Mouse (Mus musculus) liver, postnatal 0 days (tissue): ENCODE results near the gene Ms4a4b. TPM values are rescaled to one million over a fixed set of nuclear protein-coding genes. Genes with fewer than 3 reads are reported as not detected.
"Not testable (repeated sequence)": the region's sequence is repeated elsewhere in the genome, so short reads cannot be mapped to it uniquely, and the experiment has no call there.

Experiments used
- ATAC-seq: fragments of 200-750 bp; cut with Nextera tagmentation; 2 replicates; pipeline ENCODE4 v1.8.0; 2017; ENCODE audit warnings: mild to moderate bottlenecking, moderate library complexity
- DNase-seq: peaks from one replicate; pipeline ENCODE4 v3.0.0-alpha.2; 2016
- H3K27ac ChIP-seq: fragments of 300-500 bp; sonication (generic); 2 replicates; pipeline ENCODE4 v1.5.1; 2014; ENCODE audit warnings: antibody characterized with exemption, moderate library complexity, mild to moderate bottlenecking, low read depth
- H3K27me3 ChIP-seq: fragments of 300-500 bp; sonication (generic); 2 replicates; pipeline ENCODE4 v1.6.1; 2014; ENCODE audit warnings: low read length, control low read depth, mixed read lengths; ENCODE audit not compliant: insufficient read depth
- H3K36me3 ChIP-seq: fragments of 300-500 bp; sonication (generic); replicated peaks from 2 replicates; pipeline ENCODE4 v1.6.1; 2014; ENCODE audit warnings: mild to moderate bottlenecking, control low read depth, low read length, moderate library complexity, mixed read lengths; ENCODE audit not compliant: insufficient read depth
- H3K4me1 ChIP-seq: fragments of 300-500 bp; sonication (generic); 2 replicates; pipeline ENCODE4 v1.6.1; 2014; ENCODE audit warnings: antibody characterized with exemption, mild to moderate bottlenecking, control low read depth; ENCODE audit not compliant: insufficient read depth
- H3K4me2 ChIP-seq: fragments of 300-500 bp; sonication (generic); 2 replicates; pipeline ENCODE4 v1.6.1; 2014; ENCODE audit warnings: low read depth, mild to moderate bottlenecking, low read length, moderate library complexity, mixed read lengths
- H3K4me3 ChIP-seq: fragments of 300-500 bp; sonication (generic); 2 replicates; pipeline ENCODE4 v1.5.1; 2014; ENCODE audit warnings: low read depth, low read length
- H3K9ac ChIP-seq: fragments of 300-500 bp; sonication (generic); replicated peaks from 2 replicates; pipeline ENCODE4 v1.6.1; 2014; ENCODE audit warnings: mild to moderate bottlenecking, moderate library complexity
- H3K9me3 ChIP-seq: fragments of 300-500 bp; sonication (generic); 2 replicates; pipeline ENCODE4 v1.6.1; 2016; ENCODE audit warnings: mild to moderate bottlenecking, control low read depth, low read length, mixed read lengths
- CTCF ChIP-seq: sonication (generic); IDR thresholded peaks from 2 replicates; pipeline ENCODE4 v1.5.1; 2016; ENCODE audit warnings: antibody characterized with exemption, low read depth
- EP300 ChIP-seq: IDR thresholded peaks from 2 replicates; pipeline ENCODE4 v1.6.1; 2016; ENCODE audit warnings: antibody characterized with exemption, low read depth, mild to moderate bottlenecking
- WGBS: fragments of 180-500 bp; shearing (Covaris S2); extraction: QIAGEN DNeasy Blood & Tissue Kit; methylation state at CpG from one replicate; pipeline ENCODE4 v1.1.7; 2014; ENCODE audit not compliant: insufficient replicate concordance; 5-methylcytosine and 5-hydroxymethylcytosine counted together
- polyA plus RNA-seq: library from polyadenylated mRNA; unstranded; fragments of >200 nt; fragmentation: Nextera tagmentation; extraction: Ambion mirVana; gene quantifications from 2 replicates; pipeline ENCODE4 v1.2.1, GENCODE M21; 2015

The Ms4a4b gene
- polyA plus RNA-seq, 1 experiment from 2014 or later = 2.3 TPM

DNA sequence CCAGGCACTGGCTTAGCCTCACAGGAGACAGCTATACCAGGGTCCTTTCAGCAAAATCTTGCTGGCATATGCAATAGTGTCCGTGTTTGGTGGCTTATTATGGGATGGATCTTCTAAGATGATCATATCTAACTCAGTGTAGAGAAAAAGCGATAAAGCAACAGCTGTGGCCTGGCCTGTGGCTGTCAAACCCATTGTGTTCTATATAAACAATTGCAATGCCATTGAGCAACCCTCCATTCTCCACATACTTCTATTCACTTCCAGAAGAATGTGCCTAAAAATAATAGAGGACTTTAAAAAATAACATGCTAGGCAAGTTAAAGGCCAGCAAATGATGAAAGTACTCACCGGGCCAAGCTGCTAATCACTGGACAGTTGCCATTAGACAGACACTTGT is 27.8 kb upstream of the Ms4a4b start:
- ATAC-seq (no peak), DNase-seq (no peak)
- H3K36me3 ChIP-seq = no peaks in the 10 kb centered on the region
- no peak overlapping the region for H3K4me3 ChIP-seq
- no peak overlapping the region for H3K9ac ChIP-seq
- H3K27ac ChIP-seq = no peak overlapping the region
- H3K4me1 ChIP-seq = no peaks in the 10 kb centered on the region
- no peak for TF ChIP-seq CTCF
- TF ChIP-seq EP300 = no peak
- no peaks in the 10 kb centered on the region for H3K27me3 ChIP-seq
- H3K9me3 ChIP-seq = no peaks in the 10 kb centered on the region
- 67% methylated on average over 3 of the region's 3 CpGs for WGBS
- no peak overlapping the region for H3K4me2 ChIP-seq

DNA sequence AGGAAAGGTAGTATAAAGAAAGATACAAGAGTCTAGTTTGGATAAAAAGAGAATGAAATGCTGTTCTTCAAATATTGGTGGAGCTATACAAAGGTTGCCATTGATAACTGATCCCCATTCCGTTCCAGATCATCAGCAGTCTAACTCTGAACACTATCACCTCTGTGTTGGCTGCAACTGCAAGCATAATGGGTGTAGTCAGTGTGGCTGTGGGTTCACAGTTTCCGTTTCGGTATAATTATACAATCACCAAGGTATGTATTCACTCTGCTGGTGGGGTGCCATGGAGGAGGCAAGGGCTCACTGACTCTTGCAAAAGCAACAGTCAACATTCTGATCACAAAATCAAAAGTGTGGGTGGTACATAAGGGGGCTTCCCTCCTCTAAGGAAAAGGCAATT is 24.5 kb upstream of the Ms4a4b start:
- not testable (repeated sequence) for H3K9ac ChIP-seq, H3K4me1 ChIP-seq, H3K27ac ChIP-seq, H3K27me3 ChIP-seq, ATAC-seq, H3K4me2 ChIP-seq, H3K36me3 ChIP-seq, H3K9me3 ChIP-seq, DNase-seq, H3K4me3 ChIP-seq
- 55% methylated on average over 1 of the region's 3 CpGs for WGBS

- WGBS = 52% methylated on average over 1 of the region's 1 CpGs
- H3K9ac ChIP-seq, H3K4me2 ChIP-seq, H3K4me3 ChIP-seq, H3K36me3 ChIP-seq, H3K4me1 ChIP-seq, H3K9me3 ChIP-seq, H3K27ac ChIP-seq, H3K27me3 ChIP-seq, DNase-seq: not testable (repeated sequence)
- ATAC-seq = peak; percentile 45; the same call in 1 of the 2 replicates
These were observed 12.1 kb upstream of the Ms4a4b start for GRCm38 (mm10) chr19:11431209-11431608.

DNA sequence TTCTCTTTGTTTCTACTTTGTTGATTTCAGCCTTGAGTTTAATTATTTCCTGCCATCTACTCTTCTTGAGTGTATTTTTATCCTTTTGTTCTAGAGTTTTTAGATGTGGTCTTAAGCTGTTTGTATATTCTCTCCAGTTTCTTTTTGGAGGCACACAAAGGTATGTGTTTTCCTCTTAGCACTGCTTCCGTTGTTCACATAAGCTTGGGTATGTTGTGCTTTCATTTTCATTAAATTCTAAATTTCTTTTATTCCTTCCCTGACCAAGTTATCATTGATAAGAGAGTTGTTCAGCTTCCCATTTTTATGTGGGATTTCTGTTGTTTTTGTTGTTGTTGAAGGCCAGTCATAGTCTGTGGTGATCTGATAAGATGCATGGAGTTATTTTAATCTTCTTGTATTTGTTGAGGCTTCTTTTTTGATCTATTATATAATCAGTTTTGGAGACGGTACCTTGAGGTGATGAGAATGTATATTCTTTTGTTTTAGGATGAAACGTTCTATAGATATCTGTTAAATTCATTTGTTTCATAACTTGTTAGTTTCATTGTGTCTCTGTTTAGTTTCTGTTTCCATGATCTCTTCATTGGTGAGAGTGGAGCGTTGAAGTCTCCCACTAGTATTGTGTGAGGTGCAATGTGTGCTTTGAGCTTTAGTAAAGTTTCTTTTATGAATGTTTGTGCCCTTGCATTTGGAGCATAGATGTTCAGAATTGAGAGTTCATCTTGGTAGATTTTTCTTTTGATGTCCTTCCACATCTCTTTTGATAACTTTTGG is 8.1 kb upstream of the Ms4a4b start:
- DNase-seq = no peak
- no peak for ATAC-seq
- H3K9ac ChIP-seq = no peak overlapping the region
- no peaks in the 10 kb centered on the region for H3K9me3 ChIP-seq
- H3K27me3 ChIP-seq = no peaks in the 10 kb centered on the region
- 77% methylated on average over 4 of the region's 4 CpGs for WGBS
- no peaks in the 10 kb centered on the region for H3K4me1 ChIP-seq
- no peak overlapping the region for H3K27ac ChIP-seq
- no peak overlapping the region for H3K4me3 ChIP-seq
- H3K36me3 ChIP-seq = no peaks in the 10 kb centered on the region
- H3K4me2 ChIP-seq = no peak overlapping the region
- TF ChIP-seq EP300 (no peak), CTCF (no peak)

GRCm38 (mm10) chr19:11443964-11444363 is 611 bp downstream of the Ms4a4b start:
- no peak overlapping the region for H3K27ac ChIP-seq
- H3K4me1 ChIP-seq = no peaks in the 10 kb centered on the region
- H3K4me2 ChIP-seq = no peak overlapping the region
- no peak overlapping the region for H3K9ac ChIP-seq
- no peaks in the 10 kb centered on the region for H3K9me3 ChIP-seq
- WGBS = 81% methylated on average over 5 of the region's 5 CpGs
- ATAC-seq = no peak
- TF ChIP-seq CTCF (no peak), EP300 (no peak)
- no peak for DNase-seq
- no peaks in the 10 kb centered on the region for H3K27me3 ChIP-seq
- H3K36me3 ChIP-seq = no peaks in the 10 kb centered on the region
- H3K4me3 ChIP-seq = no peak overlapping the region

DNA sequence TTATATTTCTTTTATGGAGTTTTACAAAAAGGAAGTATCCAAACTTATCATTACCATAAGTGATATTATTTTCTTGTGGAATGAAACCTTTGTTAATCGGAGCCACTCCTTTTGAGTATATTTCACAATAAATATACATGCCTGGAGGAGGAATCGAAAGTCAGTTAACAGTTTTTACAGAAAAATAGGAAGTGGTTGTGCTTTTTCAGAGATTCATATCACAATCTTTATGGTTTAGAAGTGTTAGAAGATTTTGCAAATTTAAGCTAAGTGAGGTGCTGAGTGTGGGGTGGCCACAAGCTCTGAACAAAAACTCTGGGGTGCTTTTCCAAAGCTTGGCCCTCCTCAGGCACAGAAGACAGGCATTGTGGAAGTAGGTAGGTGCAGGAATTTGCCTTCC is 3.9 kb downstream of the Ms4a4b start:
- H3K4me1 ChIP-seq = no peaks in the 10 kb centered on the region
- H3K9ac ChIP-seq = no peak overlapping the region
- ATAC-seq = no peak
- no peak overlapping the region for H3K4me3 ChIP-seq
- H3K27me3 ChIP-seq = no peaks in the 10 kb centered on the region
- no peaks in the 10 kb centered on the region for H3K9me3 ChIP-seq
- TF ChIP-seq CTCF (no peak), EP300 (no peak)
- 33% methylated on average over 2 of the region's 2 CpGs for WGBS
- H3K4me2 ChIP-seq = no peak overlapping the region
- H3K36me3 ChIP-seq = no peaks in the 10 kb centered on the region
- DNase-seq = no peak
- peak overlapping the region; percentile 39; the same call in 1 of the 2 replicates for H3K27ac ChIP-seq

- H3K4me3 ChIP-seq, H3K9ac ChIP-seq, ATAC-seq, H3K4me2 ChIP-seq, DNase-seq, H3K4me1 ChIP-seq, H3K27me3 ChIP-seq, H3K9me3 ChIP-seq, H3K36me3 ChIP-seq, H3K27ac ChIP-seq: not testable (repeated sequence)
- WGBS = 61% methylated on average over 2 of the region's 4 CpGs
These were observed 15.7 kb downstream of the Ms4a4b start for GRCm38 (mm10) chr19:11459041-11459440.

DNA sequence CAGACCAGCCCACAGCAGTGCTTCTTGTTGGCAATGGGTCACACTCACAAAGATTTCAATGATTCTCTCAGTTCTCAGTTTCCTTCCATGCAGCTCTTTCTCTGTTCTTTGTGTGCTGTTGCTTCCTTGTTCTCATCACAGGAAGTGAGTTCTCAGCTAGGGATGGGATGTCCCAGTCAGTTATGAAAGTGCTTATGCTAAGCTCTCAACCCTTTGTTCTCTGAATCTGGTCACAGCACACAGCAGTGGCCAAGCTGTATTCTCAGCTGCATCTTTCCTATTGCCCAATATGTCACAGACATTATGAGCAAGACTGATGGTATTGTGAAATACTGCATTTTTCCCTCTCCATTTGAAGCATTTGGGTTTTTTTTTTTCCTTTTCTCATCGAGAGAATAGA is 21.4 kb downstream of the Ms4a4b start:
- 36% methylated on average over 1 of the region's 1 CpGs for WGBS

More for the DNA sequence above, 21.4 kb downstream of the Ms4a4b start:
- ATAC-seq = peak; percentile 51; the same call in 1 of the 2 replicates
- DNase-seq, H3K4me3 ChIP-seq, H3K9ac ChIP-seq, H3K36me3 ChIP-seq, H3K27me3 ChIP-seq, H3K27ac ChIP-seq, H3K9me3 ChIP-seq, H3K4me2 ChIP-seq, H3K4me1 ChIP-seq: not testable (repeated sequence)
